Mouse (Mus musculus): ENCODE data around the gene Fam129c.

Gene Fam129c

GRCm38 (mm10) chr8:71597451-71597850, at the start of gene Fam129c:
Gene Fam129c (plus strand): TSS chr8:71597648.
- DNase-seq (ENCODE audit: low spot score in 2 of 2), result no peak

- DNase-seq (ENCODE audit: low spot score in 2 of 2), result no peak
These were observed 46.7 kb upstream of the Fam129c start for GRCm38 (mm10) chr8:71550754-71551153.

GRCm38 (mm10) chr8:71552770-71553169, 44.7 kb upstream of the Fam129c start:
- DNase-seq (ENCODE audit: low spot score in 2 of 2), result no peak

GRCm38 (mm10) chr8:71554001-71554400, 43.4 kb upstream of the Fam129c start:
- no peak for DNase-seq (ENCODE audit: low spot score in 2 of 2)

- no peak for DNase-seq (ENCODE audit: low spot score in 2 of 2)
These were observed 42.8 kb upstream of the Fam129c start for GRCm38 (mm10) chr8:71554644-71555043.

- no peak for DNase-seq (ENCODE audit: low spot score in 2 of 2)
These were observed 39.1 kb upstream of the Fam129c start, which contains the start of gene Tmem221 for GRCm38 (mm10) chr8:71558071-71558957. Gene Tmem221 (minus strand): TSS chr8:71558871.

GRCm38 (mm10) chr8:71558958-71559690, 38.3 kb upstream of the Fam129c start:
- no peak for DNase-seq (ENCODE audit: low spot score in 2 of 2)

- DNase-seq (ENCODE audit: low spot score in 2 of 2), result no peak
These were observed 37.4 kb upstream of the Fam129c start for GRCm38 (mm10) chr8:71560071-71560470.

- DNase-seq (ENCODE audit: low spot score in 2 of 2), result no peak
These were observed 36.7 kb upstream of the Fam129c start for GRCm38 (mm10) chr8:71560765-71561164.

GRCm38 (mm10) chr8:71561401-71561800, 36.0 kb upstream of the Fam129c start:
- DNase-seq (ENCODE audit: low spot score in 2 of 2), result peak in 1 of 2 experiments; percentile 67

GRCm38 (mm10) chr8:71562751-71563150, 34.7 kb upstream of the Fam129c start:
- peak; percentile 60 to 82 for DNase-seq (ENCODE audit: low spot score in 2 of 2)

GRCm38 (mm10) chr8:71563992-71564391, 33.5 kb upstream of the Fam129c start:
- DNase-seq (ENCODE audit: low spot score in 2 of 2), result no peak

GRCm38 (mm10) chr8:71566501-71566900, 30.9 kb upstream of the Fam129c start, which contains the start of gene Nxnl1:
Gene Nxnl1 (minus strand): TSS chr8:71566601.
- DNase-seq (ENCODE audit: low spot score in 2 of 2), result no peak

GRCm38 (mm10) chr8:71567587-71567986, 29.9 kb upstream of the Fam129c start:
- DNase-seq (ENCODE audit: low spot score in 2 of 2), result no peak

GRCm38 (mm10) chr8:71568387-71568937, 29.0 kb upstream of the Fam129c start, which contains the start of gene Slc27a1:
Gene Slc27a1 (plus strand): TSS chr8:71568882.
- peak; percentile 54 to 90 for DNase-seq (ENCODE audit: low spot score in 2 of 2)

- DNase-seq (ENCODE audit: low spot score in 2 of 2), result no peak
These were observed 28.5 kb upstream of the Fam129c start for GRCm38 (mm10) chr8:71568941-71569340.

GRCm38 (mm10) chr8:71569366-71570290, 27.8 kb upstream of the Fam129c start:
- peak; percentile 63 to 86 for DNase-seq (ENCODE audit: low spot score in 2 of 2)

GRCm38 (mm10) chr8:71570291-71570954, 27.0 kb upstream of the Fam129c start:
- peak in 1 of 2 experiments; percentile 81 for DNase-seq (ENCODE audit: low spot score in 2 of 2)

- DNase-seq (ENCODE audit: low spot score in 2 of 2), result no peak
These were observed 25.4 kb upstream of the Fam129c start for GRCm38 (mm10) chr8:71572077-71572476.

- peak; percentile 68 to 76 for DNase-seq (ENCODE audit: low spot score in 2 of 2)
These were observed 24.4 kb upstream of the Fam129c start for GRCm38 (mm10) chr8:71572847-71573633.

Measured in cerebellum, postnatal 4 days (tissue).